Mouse (Mus musculus) hindbrain, embryonic 10.5 days (tissue): ENCODE measurements around the gene Atxn7. TPM values are rescaled to one million over a fixed set of nuclear protein-coding genes. Genes with fewer than 3 reads are reported as not detected.

ENCODE experiments used
- DNase-seq: peaks from one replicate; pipeline ENCODE4 v3.0.0-alpha.2; 2017; ENCODE audit warnings: low spot score
- H3K27ac ChIP-seq: fragments of 300-500 bp; sonication (generic); 2 replicates; pipeline ENCODE4 v1.5.1; 2016; ENCODE audit warnings: mild to moderate bottlenecking, moderate library complexity
- H3K27me3 ChIP-seq: fragments of 300-500 bp; sonication (generic); 2 replicates; pipeline ENCODE4 v1.6.1; 2016; ENCODE audit warnings: mild to moderate bottlenecking; ENCODE audit not compliant: poor library complexity, insufficient read depth, severe bottlenecking
- H3K36me3 ChIP-seq: fragments of 300-500 bp; sonication (generic); 2 replicates; pipeline ENCODE4 v1.6.1; 2016; ENCODE audit warnings: mild to moderate bottlenecking, moderate library complexity
- H3K4me1 ChIP-seq: fragments of 300-500 bp; sonication (generic); replicated peaks from 2 replicates; pipeline ENCODE4 v1.6.1; 2016; ENCODE audit warnings: mild to moderate bottlenecking
- H3K4me3 ChIP-seq: fragments of 300-500 bp; sonication (generic); 2 replicates; pipeline ENCODE4 v1.5.1; 2016; ENCODE audit warnings: mild to moderate bottlenecking, moderate library complexity
- H3K9me3 ChIP-seq: fragments of 300-500 bp; sonication (generic); 2 replicates; pipeline ENCODE4 v1.6.1; 2016; ENCODE audit warnings: mild to moderate bottlenecking, moderate library complexity
- WGBS: fragments of 180-500 bp; shearing (Covaris S2); methylation state at CpG from one replicate; pipeline ENCODE4 v1.1.7; 2016; 5-methylcytosine and 5-hydroxymethylcytosine counted together
- polyA plus RNA-seq: library from polyadenylated mRNA; unstranded; fragments of >200 nt; fragmentation: Nextera tagmentation; extraction: Ambion mirVana; gene quantifications from 2 replicates; pipeline ENCODE4 v1.2.1, GENCODE M21; 2016

The Atxn7 gene
- polyA plus RNA-seq, 1 experiment from 2014 or later = 3.5 TPM

GRCm38 (mm10) chr14:14080604-14081194, 119.5 kb downstream of the Atxn7 start:
- no peak overlapping the region for H3K27ac ChIP-seq
- no peak for DNase-seq
- no peak overlapping the region for H3K4me3 ChIP-seq
- H3K36me3 ChIP-seq = no peaks in the 10 kb centered on the region
- no peaks in the 10 kb centered on the region for H3K27me3 ChIP-seq
- 93% methylated on average over 6 of the region's 6 CpGs for WGBS
- H3K9me3 ChIP-seq = no peaks in the 10 kb centered on the region
- H3K4me1 ChIP-seq = no peaks in the 10 kb centered on the region

GRCm38 (mm10) chr14:14083811-14084210, 122.6 kb downstream of the Atxn7 start:
- Histone ChIP-seq H3K36me3 (peaks cover 13% of the 10 kb centered on the region; the same call in 1 of the 2 replicates), H3K27me3 (no peaks in the 10 kb centered on the region), H3K9me3 (no peaks in the 10 kb centered on the region), H3K4me1 (no peaks in the 10 kb centered on the region), H3K4me3 (no peak overlapping the region), H3K27ac (no peak overlapping the region)
- 92% methylated on average over 8 of the region's 8 CpGs for WGBS
- no peak for DNase-seq

DNA sequence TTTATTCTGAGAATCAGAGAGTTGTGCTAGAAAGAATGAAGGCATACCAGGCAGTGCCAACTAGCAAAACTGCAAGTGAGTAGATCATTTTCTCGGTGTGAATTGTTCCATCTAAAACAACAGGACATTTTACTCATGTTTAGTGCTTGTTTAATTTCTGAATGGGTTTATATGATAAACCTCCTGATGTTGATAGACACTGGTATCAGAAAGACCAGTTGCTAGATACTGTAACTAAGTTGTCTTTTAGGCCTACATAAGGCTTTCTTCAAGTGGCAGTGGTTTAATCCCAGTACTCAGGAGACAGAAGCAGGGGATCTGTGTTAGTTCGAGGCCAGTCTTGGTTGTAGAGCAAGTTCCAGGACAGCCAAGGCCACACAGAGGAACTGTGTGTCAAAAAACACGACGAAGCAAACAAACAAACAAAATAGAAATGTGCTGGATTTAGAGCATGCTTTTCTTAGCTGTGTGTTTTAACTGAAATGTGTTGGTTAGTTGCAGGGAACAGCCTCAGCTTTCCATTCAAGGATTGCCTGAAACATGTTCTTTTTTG, 125.5 kb downstream of the Atxn7 start:
- DNase-seq = no peak
- WGBS = 89% methylated on average over 4 of the region's 4 CpGs
- H3K27me3 ChIP-seq = no peaks in the 10 kb centered on the region
- H3K4me1 ChIP-seq = no peaks in the 10 kb centered on the region
- no peak overlapping the region for H3K4me3 ChIP-seq
- no peak overlapping the region for H3K27ac ChIP-seq
- H3K9me3 ChIP-seq = no peaks in the 10 kb centered on the region
- H3K36me3 ChIP-seq = peaks cover 35% of the 10 kb centered on the region

DNA sequence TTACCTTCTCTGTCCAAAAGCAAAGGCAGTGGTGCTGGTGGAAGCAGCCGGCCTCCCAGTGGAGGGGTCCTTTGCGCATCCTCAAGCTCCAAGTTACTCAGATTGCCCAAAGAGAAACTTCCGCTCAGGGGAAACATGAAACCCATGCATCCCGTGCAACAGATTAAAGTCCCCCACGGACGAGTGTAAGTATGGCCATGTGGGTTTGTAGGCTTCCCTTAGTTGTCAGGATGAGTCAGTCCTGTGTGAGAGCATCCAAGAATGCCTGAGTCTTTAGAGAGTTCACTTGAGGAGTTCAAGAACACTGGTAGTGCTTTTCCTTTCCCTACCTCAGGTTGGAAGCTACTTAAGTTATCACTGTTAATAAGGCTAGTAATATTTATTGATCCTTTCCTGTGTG, 126.1 kb downstream of the Atxn7 start:
- no peak overlapping the region for H3K27ac ChIP-seq
- no peaks in the 10 kb centered on the region for H3K4me1 ChIP-seq
- H3K9me3 ChIP-seq = no peaks in the 10 kb centered on the region
- H3K27me3 ChIP-seq = no peaks in the 10 kb centered on the region
- peaks cover 40% of the 10 kb centered on the region for H3K36me3 ChIP-seq
- 88% methylated on average over 6 of the region's 6 CpGs for WGBS
- H3K4me3 ChIP-seq = no peak overlapping the region
- no peak for DNase-seq

DNA sequence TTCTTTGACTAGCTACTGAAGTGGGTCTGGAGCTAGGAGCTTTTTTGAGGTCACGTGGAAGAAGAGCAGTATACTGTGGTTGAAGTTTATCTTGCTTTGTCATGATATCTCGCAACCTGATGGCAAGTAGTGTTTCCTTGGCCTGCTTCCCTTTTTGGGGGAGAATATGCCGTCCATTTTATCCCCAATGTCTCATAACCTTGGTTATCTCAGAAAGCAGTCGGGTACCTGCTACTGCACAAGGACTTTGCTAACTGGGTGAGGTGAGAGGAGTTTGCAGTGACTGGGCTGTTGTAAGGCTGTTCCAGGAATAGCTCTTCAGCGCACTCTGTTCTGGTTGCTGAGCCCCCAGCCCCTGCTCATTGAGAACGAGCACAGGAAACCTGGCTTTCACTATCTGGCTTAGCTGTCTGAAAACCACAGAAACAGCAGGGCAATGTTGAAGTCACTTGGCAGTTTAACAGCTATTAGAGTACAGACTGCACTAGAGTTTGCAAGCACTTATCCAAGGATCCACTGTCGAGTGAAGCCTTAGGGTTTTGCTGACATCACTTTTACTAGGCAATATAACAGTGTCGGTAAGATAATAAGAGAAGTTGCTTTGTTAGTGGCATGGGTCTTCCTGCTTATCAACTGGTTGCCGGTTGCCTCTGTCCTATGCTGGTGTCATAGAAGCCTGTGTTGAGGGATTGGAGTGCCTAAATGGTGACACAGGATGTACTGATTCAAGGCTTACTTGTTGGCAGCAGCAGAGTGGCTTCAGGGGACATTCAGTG, 127.0 kb downstream of the Atxn7 start:
- Histone ChIP-seq H3K4me3 (no peak overlapping the region), H3K9me3 (no peaks in the 10 kb centered on the region), H3K27me3 (no peaks in the 10 kb centered on the region), H3K27ac (no peak overlapping the region), H3K4me1 (no peaks in the 10 kb centered on the region), H3K36me3 (peaks cover 48% of the 10 kb centered on the region)
- DNase-seq = no peak
- WGBS = 91% methylated on average over 9 of the region's 9 CpGs

- WGBS = 91% methylated on average over 6 of the region's 6 CpGs
- Histone ChIP-seq H3K4me3 (no peak overlapping the region), H3K9me3 (no peaks in the 10 kb centered on the region), H3K27me3 (no peaks in the 10 kb centered on the region), H3K27ac (no peak overlapping the region), H3K4me1 (0 out of 2 replicates have a peak, but pooled peaks cover 2% of the 10 kb centered on the region), H3K36me3 (peaks cover 53% of the 10 kb centered on the region)
- no peak for DNase-seq
These were observed 129.3 kb downstream of the Atxn7 start for GRCm38 (mm10) chr14:14090571-14090970.

- Histone ChIP-seq H3K4me3 (no peak overlapping the region), H3K27ac (no peak overlapping the region), H3K36me3 (peaks cover 54% of the 10 kb centered on the region), H3K27me3 (no peaks in the 10 kb centered on the region), H3K4me1 (0 out of 2 replicates have a peak, but pooled peaks cover 3% of the 10 kb centered on the region), H3K9me3 (no peaks in the 10 kb centered on the region)
- 29% methylated on average over 10 of the region's 10 CpGs for WGBS
- DNase-seq = peak; percentile 87
These were observed 137.2 kb downstream of the Atxn7 start for GRCm38 (mm10) chr14:14098330-14098980.

DNA sequence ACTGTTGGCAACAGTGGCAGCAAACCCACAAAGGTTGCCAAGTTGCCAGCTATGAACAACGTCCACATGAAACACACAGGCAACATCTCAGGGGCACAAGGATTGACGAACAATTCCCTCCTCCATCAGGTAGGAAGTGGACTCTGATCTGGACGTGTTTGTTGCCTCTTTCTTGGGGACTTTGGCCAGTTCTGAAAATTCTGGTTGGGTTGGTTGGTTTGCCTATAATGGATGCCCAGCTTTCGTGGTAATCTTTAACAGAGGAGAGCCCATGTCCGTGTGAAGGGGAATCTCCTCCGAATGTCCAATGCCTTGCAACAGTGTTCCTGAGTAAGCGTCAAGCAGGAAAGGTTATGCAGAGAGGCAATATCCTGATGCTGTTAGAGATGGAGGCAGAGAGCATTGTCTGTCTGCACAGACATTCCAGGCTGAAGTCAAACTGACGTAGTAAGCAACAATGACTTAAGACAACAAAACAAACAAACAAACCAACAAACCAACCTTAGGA, 139.6 kb downstream of the Atxn7 start:
- 93% methylated on average over 8 of the region's 8 CpGs for WGBS
- Histone ChIP-seq H3K9me3 (no peaks in the 10 kb centered on the region), H3K4me3 (no peak overlapping the region), H3K27me3 (no peaks in the 10 kb centered on the region), H3K36me3 (peaks cover 57% of the 10 kb centered on the region), H3K4me1 (no peaks in the 10 kb centered on the region), H3K27ac (no peak overlapping the region)
- DNase-seq = no peak

DNA sequence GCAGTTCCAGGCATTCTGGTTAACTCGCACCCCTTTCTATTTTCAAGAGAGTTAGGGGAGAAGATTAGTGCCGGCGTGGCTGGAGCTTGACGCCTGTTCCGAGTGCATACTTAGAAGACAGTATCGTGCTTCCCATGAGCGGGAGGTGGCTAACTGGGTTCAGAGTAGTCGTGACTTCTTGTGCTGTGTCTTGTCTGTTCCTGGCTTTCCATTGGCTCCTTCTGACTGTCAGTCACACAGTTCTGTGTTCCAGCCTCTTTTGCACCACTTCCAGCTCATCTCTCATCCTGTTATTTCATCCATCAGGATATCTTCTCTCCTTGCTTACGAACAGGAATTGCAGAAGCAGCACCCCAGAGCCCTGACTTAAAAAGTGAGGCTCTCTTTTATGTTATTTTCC, 140.1 kb downstream of the Atxn7 start:
- no peak for DNase-seq
- Histone ChIP-seq H3K9me3 (no peaks in the 10 kb centered on the region), H3K4me1 (no peaks in the 10 kb centered on the region), H3K36me3 (peaks cover 52% of the 10 kb centered on the region), H3K27me3 (no peaks in the 10 kb centered on the region), H3K4me3 (no peak overlapping the region), H3K27ac (no peak overlapping the region)
- WGBS = 91% methylated on average over 9 of the region's 9 CpGs

DNA sequence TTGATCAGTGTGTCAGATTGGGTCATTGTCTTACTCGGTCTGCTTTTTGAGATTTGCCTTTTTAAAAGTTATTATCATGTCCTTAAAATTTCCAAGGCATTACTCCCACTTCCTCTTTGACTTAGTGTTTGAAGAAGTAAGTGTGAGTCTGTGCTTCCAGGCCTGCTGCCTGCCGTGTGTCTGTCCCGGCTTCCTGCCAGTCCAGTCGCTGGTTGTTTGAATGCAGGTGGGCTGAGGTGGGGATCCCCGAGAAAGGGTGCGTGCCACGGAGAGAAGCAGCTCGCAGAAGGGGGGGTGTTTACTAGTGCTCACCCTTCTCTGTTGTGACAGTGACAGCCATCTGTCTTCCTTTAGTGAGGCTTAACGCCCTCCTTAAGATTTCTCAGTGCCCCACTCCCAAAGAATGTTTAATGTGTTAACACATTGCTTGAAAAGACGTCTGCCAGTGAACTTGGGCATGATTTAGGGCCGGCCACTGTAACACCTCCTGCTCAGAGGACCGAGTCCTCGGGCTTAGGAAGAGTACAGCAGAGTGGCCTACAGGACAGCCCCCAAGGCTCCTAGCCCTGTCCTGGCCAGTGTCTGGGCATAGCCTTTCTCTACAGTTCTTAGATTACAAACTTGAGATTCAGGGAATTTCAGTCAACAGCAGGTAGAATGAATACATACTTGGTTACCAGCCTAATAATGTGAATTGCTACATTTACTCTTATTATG, 143.1 kb downstream of the Atxn7 start:
- DNase-seq = no peak
- no peaks in the 10 kb centered on the region for H3K9me3 ChIP-seq
- no peaks in the 10 kb centered on the region for H3K4me1 ChIP-seq
- no peaks in the 10 kb centered on the region for H3K27me3 ChIP-seq
- no peak overlapping the region for H3K27ac ChIP-seq
- H3K4me3 ChIP-seq = no peak overlapping the region
- WGBS = 83% methylated on average over 13 of the region's 13 CpGs
- H3K36me3 ChIP-seq = peaks cover 45% of the 10 kb centered on the region

GRCm38 (mm10) chr14:14104930-14105318, 143.7 kb downstream of the Atxn7 start:
- Histone ChIP-seq H3K4me3 (no peak overlapping the region), H3K27ac (no peak overlapping the region), H3K4me1 (no peaks in the 10 kb centered on the region), H3K36me3 (peaks cover 40% of the 10 kb centered on the region), H3K9me3 (no peaks in the 10 kb centered on the region), H3K27me3 (no peaks in the 10 kb centered on the region)
- DNase-seq = no peak
- 94% methylated on average over 2 of the region's 2 CpGs for WGBS

DNA sequence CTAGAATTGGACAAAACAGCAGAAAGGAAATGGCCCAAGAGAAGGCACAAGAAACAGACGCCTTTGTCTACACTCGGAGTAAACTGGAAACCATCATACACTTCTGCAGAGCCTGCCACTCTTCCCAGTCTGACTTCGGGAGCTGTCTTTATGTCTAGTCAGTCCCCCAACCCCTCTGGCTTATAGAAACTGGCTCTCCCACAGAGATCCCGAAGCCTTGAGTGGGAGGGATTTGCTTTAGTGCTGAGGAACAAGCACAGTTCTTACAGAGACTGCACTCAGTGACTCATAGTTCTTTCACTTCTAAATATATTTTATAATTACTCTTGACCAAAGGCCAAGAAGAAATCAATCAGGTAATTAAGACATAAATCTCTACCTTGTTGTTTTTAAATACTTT, 149.5 kb downstream of the Atxn7 start:
- Histone ChIP-seq H3K9me3 (no peaks in the 10 kb centered on the region), H3K4me1 (no peaks in the 10 kb centered on the region), H3K27ac (no peak overlapping the region), H3K27me3 (no peaks in the 10 kb centered on the region), H3K36me3 (peaks cover 62% of the 10 kb centered on the region), H3K4me3 (no peak overlapping the region)
- 87% methylated on average over 4 of the region's 4 CpGs for WGBS
- DNase-seq = no peak
